Mouse (Mus musculus) kidney, embryonic 16.5 days (tissue): ENCODE measurements around the gene Sde2. TPM values are rescaled to one million over a fixed set of nuclear protein-coding genes. Genes with fewer than 3 reads are reported as not detected.

ENCODE experiments used
- ATAC-seq: fragments of 200-750 bp; cut with Nextera tagmentation; 2 replicates; pipeline ENCODE4 v1.8.0; 2017; ENCODE audit warnings: moderate TSS enrichment; ENCODE audit not compliant: low FRiP score, low TSS enrichment
- H3K27ac ChIP-seq: fragments of 300-500 bp; sonication (generic); 2 replicates; pipeline ENCODE4 v1.5.1; 2014; ENCODE audit warnings: low read length
- H3K27me3 ChIP-seq: fragments of 300-500 bp; sonication (generic); 2 replicates; pipeline ENCODE4 v1.6.1; 2014; ENCODE audit warnings: low read length, control low read depth, mixed read lengths; ENCODE audit not compliant: insufficient read depth
- H3K36me3 ChIP-seq: fragments of 300-500 bp; sonication (generic); 2 replicates; pipeline ENCODE4 v1.6.1; 2014; ENCODE audit warnings: low read length, control low read depth, mixed read lengths; ENCODE audit not compliant: insufficient read depth
- H3K4me1 ChIP-seq: fragments of 300-500 bp; sonication (generic); 2 replicates; pipeline ENCODE4 v1.6.1; 2014; ENCODE audit warnings: low read length, control low read depth, mixed read lengths; ENCODE audit not compliant: insufficient read depth
- H3K4me2 ChIP-seq: fragments of 300-500 bp; sonication (generic); replicated peaks from 2 replicates; pipeline ENCODE4 v1.6.1; 2014; ENCODE audit warnings: low read depth, low read length
- H3K4me3 ChIP-seq: fragments of 300-500 bp; sonication (generic); 2 replicates; pipeline ENCODE4 v1.5.1; 2014; ENCODE audit warnings: mild to moderate bottlenecking, low read length
- H3K9ac ChIP-seq: fragments of 300-500 bp; sonication (generic); replicated peaks from 2 replicates; pipeline ENCODE4 v1.6.1; 2014; ENCODE audit warnings: low read length
- H3K9me3 ChIP-seq: fragments of 300-500 bp; sonication (generic); 2 replicates; pipeline ENCODE4 v1.6.1; 2016; ENCODE audit warnings: low read length, control low read depth
- WGBS: fragments of 180-500 bp; shearing (Covaris S2); extraction: QIAGEN DNeasy Blood & Tissue Kit; methylation state at CpG from one replicate; pipeline ENCODE4 v1.1.7; 2014; 5-methylcytosine and 5-hydroxymethylcytosine counted together
- polyA plus RNA-seq: library from polyadenylated mRNA; unstranded; fragments of >200 nt; fragmentation: Nextera tagmentation; extraction: Ambion mirVana; gene quantifications from 2 replicates; pipeline ENCODE4 v1.2.1, GENCODE M21; 2015

Sde2 gene
- 41.4 and 42.8 TPM in 2 replicates for polyA plus RNA-seq

GRCm38 (mm10) chr1:180850316-180851270 lies at the start of gene Sde2:
TSS of gene Sde2 (plus strand) at chr1:180851127.
- H3K4me1 ChIP-seq = peaks cover 43% of the 10 kb centered on the region
- WGBS = under 1% methylated on average over 77 of the region's 77 CpGs
- H3K4me2 ChIP-seq = peak within 1 kb of the TSS; percentile 79

GRCm38 (mm10) chr1:180801466-180801994 lies 49.4 kb upstream of the Sde2 start:
- no peak overlapping the region for H3K4me3 ChIP-seq
- no peak for ATAC-seq

More at GRCm38 (mm10) chr1:180850316-180851270, at the start of gene Sde2:
- Histone ChIP-seq H3K27me3 (no peaks in the 10 kb centered on the region), H3K36me3 (peaks cover 5% of the 10 kb centered on the region; the same call in 1 of the 2 replicates), H3K4me3 (peak within 1 kb of the TSS; percentile 78), H3K9ac (peak within 1 kb of the TSS; percentile 89), H3K9me3 (no peaks in the 10 kb centered on the region), H3K27ac (peak within 1 kb of the TSS; percentile 99)
- peak; percentile 98 for ATAC-seq

GRCm38 (mm10) chr1:180803881-180804280 lies 47.0 kb upstream of the Sde2 start:
- no peak overlapping the region for H3K4me2 ChIP-seq
- no peak overlapping the region for H3K9ac ChIP-seq
- H3K4me3 ChIP-seq = no peak overlapping the region
- H3K4me1 ChIP-seq = peaks cover under 1% of the 10 kb centered on the region; the same call in 1 of the 2 replicates
- no peaks in the 10 kb centered on the region for H3K27me3 ChIP-seq
- 86% methylated on average over 6 of the region's 6 CpGs for WGBS
- H3K9me3 ChIP-seq = no peaks in the 10 kb centered on the region
- H3K36me3 ChIP-seq = peaks cover 68% of the 10 kb centered on the region
- no peak overlapping the region for H3K27ac ChIP-seq
- no peak for ATAC-seq

More at GRCm38 (mm10) chr1:180801466-180801994, 49.4 kb upstream of the Sde2 start:
- Histone ChIP-seq H3K36me3 (peaks cover 49% of the 10 kb centered on the region), H3K9ac (no peak overlapping the region), H3K27me3 (no peaks in the 10 kb centered on the region), H3K27ac (no peak overlapping the region), H3K4me1 (no peaks in the 10 kb centered on the region), H3K9me3 (no peaks in the 10 kb centered on the region), H3K4me2 (no peak overlapping the region)
- WGBS = 83% methylated on average over 3 of the region's 3 CpGs

DNA sequence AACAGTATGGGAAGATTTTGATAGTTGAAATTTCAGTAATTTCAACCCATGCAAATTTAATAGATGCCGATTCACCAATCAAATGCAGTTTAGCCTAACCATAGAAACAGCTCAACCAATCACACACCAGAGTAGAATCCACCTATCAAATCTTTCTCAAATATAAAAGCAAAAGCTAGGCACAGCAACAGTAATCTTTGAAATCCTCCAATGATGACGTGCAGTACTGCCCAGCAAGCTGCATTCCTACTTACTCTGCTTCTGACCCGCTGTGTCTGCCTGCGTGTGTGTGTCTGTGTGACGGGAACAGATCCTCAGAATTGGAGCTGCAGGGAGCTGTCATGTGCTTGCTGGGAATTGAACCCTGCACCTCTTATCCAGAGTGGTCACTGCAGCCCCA lies 42.1 kb upstream of the Sde2 start:
- ATAC-seq = no peak
- no peaks in the 10 kb centered on the region for H3K9me3 ChIP-seq
- no peak overlapping the region for H3K27ac ChIP-seq
- no peak overlapping the region for H3K4me3 ChIP-seq
- H3K4me2 ChIP-seq = no peak overlapping the region
- no peaks in the 10 kb centered on the region for H3K27me3 ChIP-seq
- H3K36me3 ChIP-seq = peaks cover 59% of the 10 kb centered on the region
- 78% methylated on average over 5 of the region's 5 CpGs for WGBS
- no peak overlapping the region; the same call in 1 of the 2 replicates for H3K9ac ChIP-seq
- H3K4me1 ChIP-seq = peaks cover 18% of the 10 kb centered on the region

DNA sequence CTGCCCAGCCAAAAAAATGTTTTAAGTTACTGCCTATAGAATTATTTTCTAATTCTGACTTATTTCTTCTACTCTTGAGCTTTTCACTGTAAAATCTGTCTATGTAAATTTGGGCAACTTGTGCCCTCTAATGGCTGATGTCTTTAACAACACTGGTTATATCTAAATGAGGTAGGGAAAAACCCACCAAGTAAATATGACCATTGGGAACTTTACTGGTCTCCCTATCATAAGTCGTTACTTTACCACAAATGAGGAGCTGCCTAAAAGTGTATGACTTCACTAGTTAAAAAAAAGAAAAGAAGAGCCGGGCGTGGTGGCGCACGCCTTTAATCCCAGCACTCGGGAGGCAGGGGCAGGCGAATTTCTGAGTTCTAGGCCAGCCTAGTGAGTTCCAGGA lies 40.0 kb upstream of the Sde2 start:
- Histone ChIP-seq H3K27me3 (no peaks in the 10 kb centered on the region), H3K36me3 (peaks cover 41% of the 10 kb centered on the region), H3K4me3 (peak overlapping the region; percentile 95), H3K4me2 (peak overlapping the region; percentile 57), H3K9ac (peak overlapping the region; percentile 39), H3K27ac (no peak overlapping the region), H3K9me3 (no peaks in the 10 kb centered on the region), H3K4me1 (peaks cover 25% of the 10 kb centered on the region)
- 56% methylated on average over 7 of the region's 7 CpGs for WGBS
- ATAC-seq = no peak

DNA sequence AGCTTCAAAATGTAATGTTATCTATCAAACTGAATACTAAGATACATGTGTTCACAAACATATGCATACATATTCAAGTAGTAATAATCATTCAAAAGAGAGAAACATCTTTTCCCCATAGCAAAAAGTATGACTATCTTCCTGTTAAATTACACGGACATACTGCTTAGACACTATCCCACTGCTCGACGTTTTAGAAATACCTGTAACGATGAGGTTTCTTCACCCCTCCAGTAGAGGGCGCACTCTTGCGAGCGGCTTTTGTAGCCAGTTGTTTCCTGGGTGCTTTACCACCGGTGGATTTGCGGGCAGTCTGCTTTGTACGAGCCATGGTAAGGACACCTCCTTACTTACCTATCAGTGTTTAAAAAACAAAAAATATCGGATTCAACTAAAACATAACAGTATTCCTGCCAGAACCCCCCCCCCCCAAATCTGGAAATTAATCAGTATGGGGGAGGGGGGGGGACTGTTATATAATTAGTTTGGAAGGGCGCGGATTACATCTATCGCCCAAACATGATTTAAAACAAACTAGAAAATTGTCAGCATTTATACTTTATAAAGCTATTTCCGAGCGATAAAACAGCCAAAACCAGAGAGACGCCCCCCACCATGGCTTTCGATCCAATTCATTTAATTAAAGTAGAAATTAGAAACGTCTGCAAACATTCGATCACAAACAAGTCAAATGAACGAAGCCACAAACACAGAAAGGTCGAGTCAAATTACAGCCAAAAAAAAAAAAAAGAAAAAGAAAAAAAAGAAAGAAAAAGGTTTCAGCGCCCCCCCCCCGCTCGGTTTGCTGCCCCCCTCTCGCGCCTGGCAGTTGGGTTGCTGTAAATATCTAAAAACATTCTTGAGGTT lies 39.1 kb upstream of the Sde2 start:
- WGBS = 2% methylated on average over 27 of the region's 27 CpGs
- H3K4me3 ChIP-seq = peak overlapping the region; percentile 95
- peaks cover 25% of the 10 kb centered on the region for H3K4me1 ChIP-seq
- H3K9ac ChIP-seq = peak overlapping the region; percentile 98
- peaks cover 33% of the 10 kb centered on the region for H3K36me3 ChIP-seq
- H3K9me3 ChIP-seq = no peaks in the 10 kb centered on the region
- no peak for ATAC-seq
- H3K27ac ChIP-seq = peak overlapping the region; percentile 99
- H3K27me3 ChIP-seq = no peaks in the 10 kb centered on the region
- H3K4me2 ChIP-seq = peak overlapping the region; percentile 57

- H3K27me3 ChIP-seq = no peaks in the 10 kb centered on the region
- peak overlapping the region; percentile 99 for H3K27ac ChIP-seq
- under 1% methylated on average over 71 of the region's 71 CpGs for WGBS
- peak overlapping the region; percentile 98 for H3K9ac ChIP-seq
- peak overlapping the region; percentile 57 for H3K4me2 ChIP-seq
- ATAC-seq = peak; percentile 20
- no peaks in the 10 kb centered on the region for H3K9me3 ChIP-seq
- peaks cover 25% of the 10 kb centered on the region for H3K36me3 ChIP-seq
- peaks cover 25% of the 10 kb centered on the region for H3K4me1 ChIP-seq
- H3K4me3 ChIP-seq = peak overlapping the region; percentile 95
These were observed 38.2 kb upstream of the Sde2 start for GRCm38 (mm10) chr1:180812463-180813408.

- H3K9me3 ChIP-seq = no peaks in the 10 kb centered on the region
- peaks cover 20% of the 10 kb centered on the region for H3K36me3 ChIP-seq
- peak overlapping the region; percentile 98 for H3K9ac ChIP-seq
- peak overlapping the region; percentile 63 for H3K4me2 ChIP-seq
- no peaks in the 10 kb centered on the region for H3K27me3 ChIP-seq
- WGBS = under 1% methylated on average over 45 of the region's 65 CpGs
- peak overlapping the region; percentile 95 for H3K4me3 ChIP-seq
- peak overlapping the region; percentile 99 for H3K27ac ChIP-seq
- ATAC-seq = peak; percentile 96
- peaks cover 25% of the 10 kb centered on the region for H3K4me1 ChIP-seq
These were observed 37.5 kb upstream of the Sde2 start for GRCm38 (mm10) chr1:180813409-180813884.
